Mouse (Mus musculus): Measurements from ENCODE around the gene Rpusd3. TPM values are rescaled to one million over a fixed set of nuclear protein-coding genes. Genes with fewer than 3 reads are reported as not detected.

The Rpusd3 gene
- total and polyA plus RNA-seq, 3 experiments = 24.8 to 34.1 TPM; not detected in 1

- TF ChIP-seq TBP (IDR thresholded peaks at IDR 0.05; ENCODE audit: low read depth, low read length) = no peak
- TF ChIP-seq USF2 (IDR thresholded peaks at IDR 0.05; ENCODE audit: borderline replicate concordance in 1 of 2, insufficient read depth in 1 of 2, low read depth in 1 of 2, low read length in 2 of 2) = no peak
- no peak for TF ChIP-seq SMC3 (IDR thresholded peaks at IDR 0.05; ENCODE audit: low read depth, low read length)
- Histone ChIP-seq H3K27me3 (ENCODE audit: control insufficient read depth in 1 of 2, insufficient read depth in 2 of 2, low read length in 2 of 2) (no peaks in the 10 kb centered on the region), H3K79me2 (ENCODE audit: control insufficient read depth, insufficient read depth, low read length, poor library complexity) (no peaks in the 10 kb centered on the region), H3K36me3 (ENCODE audit: control insufficient read depth in 1 of 2, insufficient read depth in 2 of 2, low read length in 2 of 2) (peaks cover 0 to 7% of the 10 kb centered on the region in 2 experiments; a peak in 2 of 4 replicates), H3K27ac (ENCODE audit: control insufficient read depth, low read depth, low read length) (no peak overlapping the region), H3K4me1 (ENCODE audit: control insufficient read depth in 1 of 2, insufficient read depth in 2 of 2, low read length in 2 of 2) (no peaks in the 10 kb centered on the region), H3K9ac (ENCODE audit: control insufficient read depth, low read depth, low read length, poor library complexity, severe bottlenecking) (no peak overlapping the region), H3K9me3 (replicated peaks; ENCODE audit: insufficient read depth, low read length) (no peaks in the 10 kb centered on the region), H3K4me3 (ENCODE audit: control insufficient read depth in 1 of 2, insufficient read depth in 1 of 2, low read depth in 2 of 2, low read length in 2 of 2) (no peak overlapping the region)
- no peak for DNase-seq (ENCODE audit: low read depth, low spot score)
Measured at GRCm38 (mm10) chr6:113393951-113394350, 25.2 kb downstream of the Rpusd3 start.

- H3K36me3 ChIP-seq (ENCODE audit: control insufficient read depth in 1 of 2, insufficient read depth in 2 of 2, low read length in 2 of 2) = peaks cover 0 to 12% of the 10 kb centered on the region in 2 experiments; a peak in 2 of 4 replicates
- TF ChIP-seq TCF12 (IDR thresholded peaks at IDR 0.05; ENCODE audit: low read depth, low read length) = no peak
- no peak for TF ChIP-seq POLR2A (IDR thresholded peaks at IDR 0.05; ENCODE audit: control insufficient read depth in 1 of 2, insufficient read depth in 1 of 2, low read depth in 1 of 2, low read length in 2 of 2, poor library complexity in 1 of 2)
- TF ChIP-seq MAX (IDR thresholded peaks at IDR 0.05; ENCODE audit: low read length) = no peak
- TF ChIP-seq NRF1 (IDR thresholded peaks at IDR 0.05; ENCODE audit: insufficient read depth, low read depth, low read length, poor library complexity, severe bottlenecking) = no peak
- no peak for TF ChIP-seq USF1 (IDR thresholded peaks at IDR 0.05; ENCODE audit: low read depth, low read length)
- no peak for TF ChIP-seq MAZ (IDR thresholded peaks at IDR 0.05; ENCODE audit: low read depth, low read length)
- TF ChIP-seq POLR2AphosphoS2 (IDR thresholded peaks at IDR 0.05; ENCODE audit: low read length) = no peak
- TF ChIP-seq POLR2AphosphoS5 (IDR thresholded peaks at IDR 0.05; ENCODE audit: borderline replicate concordance, low read depth, low read length) = no peak
- TF ChIP-seq RAD21 (IDR thresholded peaks at IDR 0.05; ENCODE audit: low read depth, low read length) = no peak
- no peak for TF ChIP-seq MAFK (IDR thresholded peaks at IDR 0.05; ENCODE audit: borderline replicate concordance, low read depth, low read length)
- no peak for TF ChIP-seq ZNF384 (IDR thresholded peaks at IDR 0.05; ENCODE audit: low read depth, low read length)
- no peak for TF ChIP-seq BHLHE40 (IDR thresholded peaks at IDR 0.05; ENCODE audit: borderline replicate concordance, low read depth, low read length)
- H3K27me3 ChIP-seq (ENCODE audit: control insufficient read depth in 1 of 2, insufficient read depth in 2 of 2, low read length in 2 of 2) = no peaks in the 10 kb centered on the region
- H3K4me3 ChIP-seq (ENCODE audit: control insufficient read depth in 1 of 2, insufficient read depth in 1 of 2, low read depth in 2 of 2, low read length in 2 of 2) = no peak overlapping the region
- no peaks in the 10 kb centered on the region for H3K9me3 ChIP-seq (replicated peaks; ENCODE audit: insufficient read depth, low read length)
- no peaks in the 10 kb centered on the region for H3K4me1 ChIP-seq (ENCODE audit: control insufficient read depth in 1 of 2, insufficient read depth in 2 of 2, low read length in 2 of 2)
- no peak overlapping the region for H3K27ac ChIP-seq (ENCODE audit: control insufficient read depth, low read depth, low read length)
- no peak overlapping the region for H3K9ac ChIP-seq (ENCODE audit: control insufficient read depth, low read depth, low read length, poor library complexity, severe bottlenecking)
- no peak for DNase-seq (ENCODE audit: low read depth, low spot score)
- no peaks in the 10 kb centered on the region for H3K79me2 ChIP-seq (ENCODE audit: control insufficient read depth, insufficient read depth, low read length, poor library complexity)
Measured at GRCm38 (mm10) chr6:113392387-113393071, 26.6 kb downstream of the Rpusd3 start.

All from MEL (cell line).